Mouse (Mus musculus): ENCODE measurements around the gene Lrp6. TPM values are rescaled to one million over a fixed set of nuclear protein-coding genes. Genes with fewer than 3 reads are reported as not detected.
A peak's percentile ranks its signal among the peaks of the same experiment; 100 is the strongest.

The Lrp6 gene
- total RNA-seq, 2 experiments from 2014 or later: 36.1 to 41.5 TPM

DNA sequence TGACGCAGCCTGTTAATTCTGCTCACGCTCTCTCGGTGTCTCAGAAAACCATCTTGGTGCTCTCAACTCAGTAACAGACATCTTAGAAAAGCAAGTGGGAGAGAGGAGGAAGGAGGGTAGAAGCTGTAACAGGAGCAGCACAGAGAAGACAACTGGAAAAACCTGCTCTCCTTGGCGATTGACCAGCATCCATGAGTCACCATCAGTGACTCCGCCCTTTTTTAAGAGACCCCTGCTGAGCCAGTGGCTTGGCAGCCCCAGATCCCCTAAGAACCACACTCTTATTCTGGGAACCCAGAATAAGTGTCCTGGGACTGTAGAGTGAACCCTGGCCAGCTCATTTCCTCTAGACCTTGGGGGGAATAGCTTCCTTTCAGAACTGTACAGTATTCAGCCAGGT, 159.5 kb downstream of the Lrp6 start:
- intact Hi-C loops (cut with DNase I): no loop called here
- no peak for DNase-seq

DNA sequence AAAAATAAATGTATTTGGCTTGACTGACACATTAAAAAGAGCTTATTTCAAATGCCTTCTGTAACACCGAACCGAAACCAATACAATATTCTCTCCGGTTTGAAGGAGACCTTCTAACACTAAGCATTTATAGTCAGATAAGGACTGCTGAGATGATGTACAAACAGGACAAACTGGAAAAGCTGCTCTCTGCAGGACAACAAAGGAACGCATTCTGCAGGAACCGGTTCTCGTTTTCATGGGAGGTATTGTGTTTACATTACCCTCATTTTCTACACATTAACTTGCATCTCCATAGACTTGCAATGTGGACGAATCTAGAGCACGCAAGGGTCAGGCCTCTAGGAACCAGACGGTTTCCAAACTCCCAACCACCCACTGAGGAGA, 163.1 kb downstream of the Lrp6 start:
- intact Hi-C loops (cut with DNase I): loop anchor here (5.0 kb wide), 1 partner anchor 501 kb away; no protein-coding TSS in a partner anchor
- DNase-seq: no peak

GRCm38 (mm10) chr6:134402914-134403683, 163.7 kb downstream of the Lrp6 start:
- intact Hi-C loops (cut with DNase I): loop anchor here (5.0 kb wide), 1 partner anchor 501 kb away; no protein-coding TSS in a partner anchor
- DNase-seq: peak in 1 of 2 experiments; percentile 58

Other genes with a start within 250 kb of the Lrp6 start
- gene Bcl2l14, start 170.6 kb downstream of the Lrp6 start, total RNA-seq (2021): not detected
- 1 to 10 TPM in 1 of 2 experiments, under 1 TPM in 1; 0.96 to 1.1 TPM for gene Mansc1, start 65.5 kb upstream of the Lrp6 start, total RNA-seq (2021)
- 10 to 100 TPM; 13.0 to 15.9 TPM for gene Borcs5, start 72.5 kb upstream of the Lrp6 start, total RNA-seq (2021)
- 10 to 100 TPM; 14.4 to 16.4 TPM for gene Dusp16, start 225.7 kb upstream of the Lrp6 start, total RNA-seq (2021)

All from gastrocnemius, postnatal 36 days (tissue).